Mouse (Mus musculus): ENCODE results near the gene Efhd1. TPM values are rescaled to one million over a fixed set of nuclear protein-coding genes. Genes with fewer than 3 reads are reported as not detected.

The Efhd1 gene
- total RNA-seq (2023), result under 1 TPM in 1 of 2 experiments, not detected in 1; 0.27 TPM

DNA sequence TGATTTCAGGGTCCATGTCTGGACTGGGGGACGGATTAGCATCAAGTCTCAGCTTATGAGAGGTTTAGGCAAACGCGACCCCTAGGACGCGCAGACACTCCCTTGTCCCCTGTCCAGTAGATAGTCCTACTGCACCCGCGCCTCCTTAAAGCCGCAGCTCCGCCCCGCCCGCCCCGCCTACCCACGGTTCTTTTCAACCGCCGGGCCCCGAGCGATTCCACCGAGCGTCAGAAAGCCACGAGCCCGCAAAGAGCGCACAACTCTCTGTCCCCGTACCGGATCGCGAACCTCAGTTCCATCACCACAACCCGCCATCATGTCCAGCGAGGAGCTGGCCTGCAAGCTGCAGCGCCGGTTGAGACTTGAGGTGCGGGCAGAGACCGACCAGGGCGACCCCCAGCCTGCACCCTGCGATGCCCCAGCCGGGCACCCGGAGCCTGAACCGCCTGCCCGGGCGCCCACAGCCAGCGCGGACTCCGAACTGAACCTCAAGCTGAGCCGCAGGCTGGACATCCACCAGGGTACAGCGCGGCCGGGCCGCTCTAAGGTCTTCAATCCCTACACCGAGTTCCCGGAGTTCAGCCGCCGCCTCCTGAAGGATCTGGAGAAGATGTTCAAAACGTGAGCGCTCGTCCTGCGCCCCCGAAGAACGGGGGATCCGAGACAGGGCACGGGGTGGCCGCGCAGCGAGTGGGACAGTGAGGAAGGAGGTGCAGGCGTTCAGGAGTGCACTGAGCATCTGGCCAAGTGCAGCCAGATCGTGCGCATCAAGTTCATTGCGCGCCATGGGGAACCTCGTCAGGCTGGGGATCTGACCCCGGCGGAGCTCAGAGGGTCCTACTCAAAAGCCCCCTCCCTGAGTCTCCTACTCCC, at the start of gene Efhd1:
TSS of gene Efhd1 (plus strand) at position 230 of the 873 bp plus-strand sequence.

DNA sequence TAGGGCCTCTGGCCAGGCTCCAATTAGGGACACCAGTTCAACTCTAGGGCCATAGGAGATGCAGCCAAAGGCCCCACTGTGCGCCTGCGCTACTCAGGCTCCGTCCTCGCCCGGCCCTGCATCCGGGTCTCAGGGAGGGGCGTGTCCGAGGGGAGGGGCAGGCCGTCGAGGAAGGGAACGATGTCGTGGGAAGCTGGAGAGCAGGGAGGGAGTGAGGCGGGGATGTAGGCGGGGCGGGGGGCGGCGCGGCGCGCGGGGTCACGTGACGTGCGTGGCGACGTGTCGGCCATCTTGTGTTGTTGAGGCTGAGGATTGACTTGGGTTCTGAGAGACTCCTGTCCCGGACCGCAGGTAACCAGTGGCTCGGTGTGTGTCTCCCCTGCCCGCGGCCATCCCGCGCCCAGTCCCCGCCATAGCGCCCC, 62.6 kb downstream of the Efhd1 start, which contains the start of gene Gigyf2:
TSS of gene Gigyf2 (plus strand) at position 257 of the 422 bp plus-strand sequence.

Other genes starting within 250 kb of the Efhd1 start
- not detected for gene Alppl2, start 174.4 kb upstream of the Efhd1 start, total RNA-seq (2023)
- not detected for gene Alpi, start 162.8 kb upstream of the Efhd1 start, total RNA-seq (2023)
- not detected for gene Akp3, start 139.4 kb upstream of the Efhd1 start, total RNA-seq (2023)
- gene Ecel1, start 107.8 kb upstream of the Efhd1 start, total RNA-seq (2023), result not detected
- gene Prss56, start 81.0 kb upstream of the Efhd1 start, total RNA-seq (2023), result not detected
- gene Chrnd, start 73.8 kb upstream of the Efhd1 start, total RNA-seq (2023), result not detected
- not detected for gene Chrng, start 59.7 kb upstream of the Efhd1 start, total RNA-seq (2023)
- 10 to 100 TPM; 61.6 to 73.4 TPM for gene Eif4e2, start 50.4 kb upstream of the Efhd1 start, total RNA-seq (2023)
- gene Gigyf2, start 62.6 kb downstream of the Efhd1 start, total RNA-seq (2023), result 10 to 100 TPM; 63.9 to 65.2 TPM
- not detected for gene Kcnj13, start 130.4 kb downstream of the Efhd1 start, total RNA-seq (2023)
- gene Snorc, start 205.9 kb downstream of the Efhd1 start, total RNA-seq (2023), result not detected
- gene Neu2, start 245.5 kb downstream of the Efhd1 start, total RNA-seq (2023), result not detected

All from neutrophil, adult 59 days (primary cell).